Mouse (Mus musculus): ENCODE results near the gene Erp27. TPM values are rescaled to one million over a fixed set of nuclear protein-coding genes. Genes with fewer than 3 reads are reported as not detected.

The Erp27 gene
- polyA plus RNA-seq, 1 experiment from 2014 or later: not detected

GRCm38 (mm10) chr6:136874599-136874998, 47.4 kb downstream of the Erp27 start:
- WGBS: 55% methylated on average over 8 of the region's 8 CpGs
- no peak overlapping the region for H3K4me3 ChIP-seq

GRCm38 (mm10) chr6:136868921-136869320, 53.1 kb downstream of the Erp27 start:
- Histone ChIP-seq H3K36me3 (no peaks in the 10 kb centered on the region), H3K27ac (no peak overlapping the region), H3K4me3 (no peak overlapping the region), H3K27me3 (no peaks in the 10 kb centered on the region), H3K4me1 (replicated peaks) (no peaks in the 10 kb centered on the region), H3K9ac (no peak overlapping the region), H3K9me3 (no peaks in the 10 kb centered on the region), H3K4me2 (no peak overlapping the region)
- 86% methylated on average over 5 of the region's 5 CpGs for WGBS
- ATAC-seq (ENCODE audit: low FRiP score): no peak

More at GRCm38 (mm10) chr6:136874599-136874998, 47.4 kb downstream of the Erp27 start:
- H3K4me1 ChIP-seq (replicated peaks): 0 out of 2 replicates have a peak, but pooled peaks cover 4% of the 10 kb centered on the region
- no peak for ATAC-seq (ENCODE audit: low FRiP score)
- H3K4me2 ChIP-seq: no peak overlapping the region
- no peaks in the 10 kb centered on the region for H3K36me3 ChIP-seq
- no peak overlapping the region for H3K9ac ChIP-seq
- no peaks in the 10 kb centered on the region for H3K9me3 ChIP-seq
- no peaks in the 10 kb centered on the region for H3K27me3 ChIP-seq
- H3K27ac ChIP-seq: no peak overlapping the region

- Histone ChIP-seq H3K9me3 (no peaks in the 10 kb centered on the region), H3K36me3 (no peaks in the 10 kb centered on the region), H3K27me3 (no peaks in the 10 kb centered on the region), H3K9ac (no peak overlapping the region), H3K4me1 (replicated peaks) (no peaks in the 10 kb centered on the region), H3K4me2 (no peak overlapping the region), H3K27ac (no peak overlapping the region), H3K4me3 (no peak overlapping the region)
- 86% methylated on average over 4 of the region's 4 CpGs for whole genome bisulfite sequencing
- ATAC-seq (ENCODE audit: low FRiP score): no peak
These were observed 55.8 kb downstream of the Erp27 start for GRCm38 (mm10) chr6:136866150-136866549.

GRCm38 (mm10) chr6:136865360-136865759, 56.6 kb downstream of the Erp27 start:
- no peak for ATAC-seq (ENCODE audit: low FRiP score)
- Histone ChIP-seq H3K4me2 (no peak overlapping the region), H3K27ac (no peak overlapping the region), H3K4me1 (replicated peaks) (no peaks in the 10 kb centered on the region), H3K9me3 (no peaks in the 10 kb centered on the region), H3K4me3 (no peak overlapping the region), H3K27me3 (no peaks in the 10 kb centered on the region), H3K9ac (no peak overlapping the region), H3K36me3 (no peaks in the 10 kb centered on the region)
- WGBS: 93% methylated on average over 5 of the region's 5 CpGs

GRCm38 (mm10) chr6:136861020-136861419, 61.0 kb downstream of the Erp27 start:
- no peak overlapping the region for H3K4me3 ChIP-seq
- ATAC-seq (ENCODE audit: low FRiP score): peak; percentile 54; the same call in 1 of the 2 replicates
- 50% methylated on average over 9 of the region's 9 CpGs for WGBS

GRCm38 (mm10) chr6:136858420-136858819, 63.6 kb downstream of the Erp27 start:
- Histone ChIP-seq H3K4me3 (no peak overlapping the region), H3K27ac (no peak overlapping the region), H3K9me3 (no peaks in the 10 kb centered on the region), H3K4me2 (no peak overlapping the region), H3K9ac (no peak overlapping the region), H3K4me1 (replicated peaks) (no peaks in the 10 kb centered on the region), H3K27me3 (no peaks in the 10 kb centered on the region), H3K36me3 (no peaks in the 10 kb centered on the region)
- 82% methylated on average over 8 of the region's 8 CpGs for WGBS
- ATAC-seq (ENCODE audit: low FRiP score): no peak

More at GRCm38 (mm10) chr6:136861020-136861419, 61.0 kb downstream of the Erp27 start:
- no peak overlapping the region for H3K9ac ChIP-seq
- H3K4me2 ChIP-seq: no peak overlapping the region
- H3K27me3 ChIP-seq: no peaks in the 10 kb centered on the region
- no peaks in the 10 kb centered on the region for H3K4me1 ChIP-seq (replicated peaks)
- no peak overlapping the region for H3K27ac ChIP-seq
- H3K9me3 ChIP-seq: no peaks in the 10 kb centered on the region
- no peaks in the 10 kb centered on the region for H3K36me3 ChIP-seq

GRCm38 (mm10) chr6:136857873-136858260, 64.1 kb downstream of the Erp27 start:
- ATAC-seq (ENCODE audit: low FRiP score): no peak
- no peaks in the 10 kb centered on the region for H3K36me3 ChIP-seq

More at GRCm38 (mm10) chr6:136857873-136858260, 64.1 kb downstream of the Erp27 start:
- Histone ChIP-seq H3K9me3 (no peaks in the 10 kb centered on the region), H3K9ac (no peak overlapping the region; the same call in 1 of the 2 replicates), H3K27me3 (no peaks in the 10 kb centered on the region), H3K4me3 (no peak overlapping the region), H3K27ac (no peak overlapping the region), H3K4me1 (replicated peaks) (peaks cover 1% of the 10 kb centered on the region; the same call in 1 of the 2 replicates), H3K4me2 (no peak overlapping the region)
- 72% methylated on average over 11 of the region's 11 CpGs for WGBS

Other genes starting within 250 kb of the Erp27 start
- 0.09 and 0.17 TPM in 2 replicates for gene Gucy2c, start 140.4 kb downstream of the Erp27 start, polyA plus RNA-seq (2015; fragmentation: Nextera tagmentation; extraction: Ambion mirVana)
- gene Hist4h4, start 117.8 kb downstream of the Erp27 start, polyA plus RNA-seq (2015; fragmentation: Nextera tagmentation; extraction: Ambion mirVana): 0.65 and 0.90 TPM in 2 replicates
- 116 and 125 TPM in 2 replicates for gene H2afj, start 113.9 kb downstream of the Erp27 start, polyA plus RNA-seq (2015; fragmentation: Nextera tagmentation; extraction: Ambion mirVana)
- gene BC049715, start 94.6 kb downstream of the Erp27 start, polyA plus RNA-seq (2015; fragmentation: Nextera tagmentation; extraction: Ambion mirVana): 1.5 and 2.8 TPM in 2 replicates
- 80.1 and 82.5 TPM in 2 replicates for gene Wbp11, start 93.9 kb downstream of the Erp27 start, polyA plus RNA-seq (2015; fragmentation: Nextera tagmentation; extraction: Ambion mirVana)
- gene Smco3, start 86.7 kb downstream of the Erp27 start, polyA plus RNA-seq (2015; fragmentation: Nextera tagmentation; extraction: Ambion mirVana): 0.19 and 0.66 TPM in 2 replicates
- gene Art4, start 64.4 kb downstream of the Erp27 start, polyA plus RNA-seq (2015; fragmentation: Nextera tagmentation; extraction: Ambion mirVana): 0.13 and 0.39 TPM in 2 replicates
- gene Mgp, start 46.4 kb downstream of the Erp27 start, polyA plus RNA-seq (2015; fragmentation: Nextera tagmentation; extraction: Ambion mirVana): 13.6 and 16.2 TPM in 2 replicates
- not detected in 2 replicates for gene Pde6h, start 1.7 kb upstream of the Erp27 start, polyA plus RNA-seq (2015; fragmentation: Nextera tagmentation; extraction: Ambion mirVana)
- gene Arhgdib, start 19.7 kb upstream of the Erp27 start, polyA plus RNA-seq (2015; fragmentation: Nextera tagmentation; extraction: Ambion mirVana): 16.7 and 19.2 TPM in 2 replicates
- gene Rerg, start 248.3 kb upstream of the Erp27 start, polyA plus RNA-seq (2015; fragmentation: Nextera tagmentation; extraction: Ambion mirVana): 3.2 and 3.6 TPM in 2 replicates